Mouse (Mus musculus) C2C12 (cell line): ENCODE measurements around the gene Vamp8. TPM values are rescaled to one million over a fixed set of nuclear protein-coding genes. Genes with fewer than 3 reads are reported as not detected.

Experiments used
- H3K27me3 ChIP-seq: one replicate; pipeline ENCODE4 v1.6.1; 2011; ENCODE audit not compliant: control insufficient read depth, insufficient read depth, insufficient read length
- H3K36me3 ChIP-seq: one replicate; pipeline ENCODE4 v1.6.1; 2011; ENCODE audit not compliant: control insufficient read depth, insufficient read depth
- H3K4me3 ChIP-seq: one replicate; pipeline ENCODE4 v1.5.1; 2011; ENCODE audit warnings: mild to moderate bottlenecking, control low read depth; ENCODE audit not compliant: poor library complexity, insufficient read depth, severe bottlenecking
- H3K79me2 ChIP-seq: one replicate; pipeline ENCODE4 v1.6.1; 2011; ENCODE audit not compliant: control insufficient read depth, insufficient read depth
- H3K79me3 ChIP-seq: one replicate; pipeline ENCODE4 v1.6.1; 2011; ENCODE audit warnings: low read depth, control low read depth
- H3ac ChIP-seq: one replicate; pipeline ENCODE3; 2011; ENCODE audit warnings: low read depth; ENCODE audit not compliant: control insufficient read depth, insufficient read length
- CEBPB ChIP-seq: IDR thresholded peaks from one replicate; pipeline ENCODE4 v1.6.1; 2011; ENCODE audit warnings: low read depth, mild to moderate bottlenecking, control low read depth, moderate library complexity
- CTCF ChIP-seq: IDR thresholded peaks from one replicate; pipeline ENCODE4 v1.5.1; 2011; ENCODE audit not compliant: control insufficient read depth, insufficient read depth, insufficient read length
- FOSL1 ChIP-seq: IDR thresholded peaks from one replicate; pipeline ENCODE4 v1.8.0; 2011; ENCODE audit warnings: mild to moderate bottlenecking, low read length; ENCODE audit not compliant: poor library complexity, insufficient read depth, severe bottlenecking
- MAX ChIP-seq: IDR thresholded peaks from one replicate; pipeline ENCODE4 v1.6.1; 2011; ENCODE audit warnings: mild to moderate bottlenecking, control low read depth
- MYOD1 ChIP-seq: IDR thresholded peaks from one replicate; pipeline ENCODE4 v1.6.1; 2011; ENCODE audit warnings: low read depth; ENCODE audit not compliant: control insufficient read depth, insufficient read length
- MYOG ChIP-seq: IDR thresholded peaks from one replicate; pipeline ENCODE4 v1.6.1; 2011; ENCODE audit not compliant: control insufficient read depth, insufficient read length; ENCODE audit errors: extremely low read depth
- USF1 ChIP-seq: IDR thresholded peaks from one replicate; pipeline ENCODE4 v1.6.1; 2011; ENCODE audit warnings: low read depth, mild to moderate bottlenecking, control low read depth, moderate library complexity
- polyA plus RNA-seq: library from polyadenylated mRNA; unstranded; fragments of >200 nt; fragmentation: generic; extraction: Trizol; gene quantifications from one replicate; pipeline ENCODE4 v1.2.1, GENCODE M21; 2012; ENCODE audit warnings: missing spikeins

The Vamp8 gene
- polyA plus RNA-seq, 1 experiment: 147 TPM

DNA sequence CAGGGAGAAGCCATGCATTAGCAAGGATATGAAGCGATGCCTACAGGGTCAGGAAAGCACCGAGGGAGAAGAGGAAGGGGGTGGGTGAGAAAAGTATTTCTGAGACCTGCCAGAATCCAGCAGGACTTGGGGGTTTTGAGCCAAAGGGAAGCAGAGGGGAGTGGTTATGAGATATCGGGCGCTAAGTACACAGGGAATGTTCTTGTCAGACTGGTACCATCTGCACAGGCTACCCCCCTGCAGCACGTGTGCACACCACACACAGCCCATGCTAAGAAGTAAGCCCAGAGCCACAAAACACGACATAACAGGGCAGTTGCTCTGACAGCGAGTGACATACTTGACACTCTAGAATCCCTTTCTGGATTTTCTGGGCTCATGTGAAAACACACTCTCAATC is 16.3 kb downstream of the Vamp8 start:
- no peaks in the 10 kb centered on the region for H3K36me3 ChIP-seq
- H3K79me3 ChIP-seq: peaks cover 3% of the 10 kb centered on the region
- no peaks in the 10 kb centered on the region for H3K27me3 ChIP-seq
- peaks cover 11% of the 10 kb centered on the region for H3K79me2 ChIP-seq
- TF ChIP-seq FOSL1 (no peak), USF1 (no peak), CEBPB (no peak), MYOG (no peak), CTCF (no peak), MAX (no peak)
- H3ac ChIP-seq: no peak overlapping the region
- H3K4me3 ChIP-seq: no peak overlapping the region

- TF ChIP-seq CEBPB: no peak
- TF ChIP-seq CTCF: no peak
- no peak for TF ChIP-seq MYOD1
- TF ChIP-seq MAX: no peak
- TF ChIP-seq FOSL1: no peak
These were observed 17.3 kb downstream of the Vamp8 start for GRCm38 (mm10) chr6:72373184-72373583.

DNA sequence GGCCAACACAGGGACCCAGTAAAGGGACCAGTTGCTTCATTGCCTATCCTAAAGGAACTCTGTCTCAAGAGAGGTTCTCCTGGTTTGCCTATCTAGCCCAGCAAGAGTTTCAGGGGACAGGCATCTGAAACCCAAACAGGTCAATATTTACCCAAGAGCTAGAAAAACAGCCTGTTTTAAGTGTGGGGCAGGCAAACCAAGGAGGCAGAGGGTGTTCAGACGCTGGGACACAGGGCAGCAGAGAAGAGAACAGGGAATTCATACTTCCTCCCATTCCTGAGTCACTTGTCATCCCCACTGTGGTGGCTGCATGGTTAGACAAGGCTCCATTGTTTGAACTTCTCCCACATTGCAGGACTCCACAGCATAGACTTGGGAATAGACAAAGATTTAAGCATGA is 18.9 kb downstream of the Vamp8 start:
- Histone ChIP-seq H3K27me3 (no peaks in the 10 kb centered on the region), H3K36me3 (no peaks in the 10 kb centered on the region), H3K4me3 (no peak overlapping the region), H3ac (no peak overlapping the region), H3K79me2 (no peaks in the 10 kb centered on the region), H3K79me3 (no peaks in the 10 kb centered on the region)
- TF ChIP-seq MYOG: no peak
- TF ChIP-seq CTCF: no peak
- TF ChIP-seq USF1: no peak
- TF ChIP-seq CEBPB: no peak
- no peak for TF ChIP-seq MYOD1
- TF ChIP-seq MAX: no peak
- TF ChIP-seq FOSL1: no peak

More at GRCm38 (mm10) chr6:72373184-72373583, 17.3 kb downstream of the Vamp8 start:
- no peaks in the 10 kb centered on the region for H3K27me3 ChIP-seq
- H3K79me2 ChIP-seq: peaks cover under 1% of the 10 kb centered on the region
- H3K36me3 ChIP-seq: no peaks in the 10 kb centered on the region
- no peak overlapping the region for H3ac ChIP-seq
- no peak overlapping the region for H3K4me3 ChIP-seq
- H3K79me3 ChIP-seq: peaks cover 3% of the 10 kb centered on the region

DNA sequence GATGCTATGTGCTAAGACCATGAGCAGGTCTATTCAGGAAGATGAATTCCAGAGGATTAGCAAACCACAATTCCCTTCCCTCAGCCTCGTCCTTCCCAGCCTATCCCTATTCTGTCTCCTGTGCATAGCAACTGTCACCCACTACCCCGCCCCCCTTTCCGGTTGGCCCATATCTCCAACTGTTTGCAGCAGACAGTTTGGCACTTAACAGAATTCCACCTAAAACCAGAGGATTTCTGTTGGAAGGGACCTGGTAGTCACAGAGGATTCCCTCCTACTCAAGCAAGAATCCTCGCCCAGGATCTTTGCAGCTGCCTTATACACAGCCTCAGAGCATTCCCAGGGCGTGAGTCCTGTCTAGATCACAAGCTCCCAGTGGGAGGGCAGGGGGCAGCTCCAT is 19.4 kb downstream of the Vamp8 start:
- H3K4me3 ChIP-seq: no peak overlapping the region
- no peaks in the 10 kb centered on the region for H3K36me3 ChIP-seq
- H3ac ChIP-seq: no peak overlapping the region
- H3K79me2 ChIP-seq: no peaks in the 10 kb centered on the region
- TF ChIP-seq MYOD1 (peak; percentile 60), CEBPB (no peak), MAX (no peak)
- no peaks in the 10 kb centered on the region for H3K79me3 ChIP-seq
- no peaks in the 10 kb centered on the region for H3K27me3 ChIP-seq

GRCm38 (mm10) chr6:72370091-72370490 is 20.4 kb downstream of the Vamp8 start:
- TF ChIP-seq CEBPB (no peak), MAX (no peak), CTCF (no peak), MYOG (no peak)
- Histone ChIP-seq H3K79me3 (no peaks in the 10 kb centered on the region), H3K79me2 (no peaks in the 10 kb centered on the region), H3ac (no peak overlapping the region), H3K36me3 (no peaks in the 10 kb centered on the region), H3K27me3 (no peaks in the 10 kb centered on the region), H3K4me3 (no peak overlapping the region)

- H3K27me3 ChIP-seq: no peaks in the 10 kb centered on the region
- H3K4me3 ChIP-seq: no peak overlapping the region
- no peaks in the 10 kb centered on the region for H3K79me3 ChIP-seq
- TF ChIP-seq USF1 (no peak), MAX (no peak), MYOG (no peak)
- H3K36me3 ChIP-seq: no peaks in the 10 kb centered on the region
- no peaks in the 10 kb centered on the region for H3K79me2 ChIP-seq
- H3ac ChIP-seq: no peak overlapping the region
These were observed 20.9 kb downstream of the Vamp8 start for GRCm38 (mm10) chr6:72369557-72369956.

DNA sequence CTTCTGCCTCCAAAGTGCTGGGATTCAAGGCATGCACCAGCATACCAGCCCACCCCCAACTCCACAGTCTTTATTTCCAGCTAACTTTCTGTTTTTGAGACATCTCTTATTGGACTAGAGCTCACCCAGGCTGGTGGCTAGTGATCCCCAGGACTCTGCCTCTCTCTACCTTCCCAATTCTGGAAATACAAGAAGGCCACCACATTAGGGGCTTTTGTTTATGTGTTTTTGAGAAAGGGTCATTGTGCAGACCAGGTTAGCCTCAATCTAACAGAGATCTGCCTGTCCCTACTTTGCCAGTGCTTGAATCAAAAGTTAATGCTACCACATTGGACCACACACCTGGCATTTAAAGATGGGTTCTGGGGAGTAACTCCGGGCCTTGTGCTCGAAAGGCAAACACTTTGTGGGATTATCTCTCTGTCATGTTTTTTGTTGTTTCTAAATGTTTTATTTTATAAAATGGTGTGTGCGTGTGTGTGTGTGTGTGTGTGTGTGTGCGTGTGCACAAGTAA is 23.0 kb downstream of the Vamp8 start:
- Histone ChIP-seq H3ac (no peak overlapping the region), H3K4me3 (no peak overlapping the region), H3K79me2 (no peaks in the 10 kb centered on the region), H3K36me3 (no peaks in the 10 kb centered on the region), H3K27me3 (no peaks in the 10 kb centered on the region), H3K79me3 (no peaks in the 10 kb centered on the region)
- TF ChIP-seq CTCF (no peak), FOSL1 (no peak), MYOG (no peak), MYOD1 (no peak), CEBPB (no peak), USF1 (no peak), MAX (no peak)
